Mouse (Mus musculus): ENCODE results near the gene Tspear. TPM values are rescaled to one million over a fixed set of nuclear protein-coding genes. Genes with fewer than 3 reads are reported as not detected.

Tspear gene
- total RNA-seq, 2 experiments from 2014 or later: not detected

Small RNA genes lying within 50 kb of the gene (microRNA-seq; reads per million reads assigned to microRNA genes)
- gene Mir1930: 11.9 to 25.8 reads per million in 2 experiments

Other genes starting within 250 kb of the Tspear start
- 10 to 100 TPM in 1 of 2 experiments, 1 to 10 TPM in 1; 8.3 to 10.5 TPM for gene Fam207a, start 170.8 kb upstream of the Tspear start, total RNA-seq (2021)
- 1 to 10 TPM; 6.8 to 7.9 TPM for gene Itgb2, start 156.3 kb upstream of the Tspear start, total RNA-seq (2021)
- gene Pttg1ip, start 104.8 kb upstream of the Tspear start, total RNA-seq (2021): 100 to 1,000 TPM; 132 to 150 TPM
- 10 to 100 TPM; 81.7 to 82.3 TPM for gene Sumo3, start 80.5 kb upstream of the Tspear start, total RNA-seq (2021)
- gene Gm49325, start 80.4 kb upstream of the Tspear start, total RNA-seq (2021): 10 to 100 TPM; 15.5 to 15.7 TPM
- gene Ube2g2, start 64.3 kb upstream of the Tspear start, total RNA-seq (2021): 10 to 100 TPM; 80.9 to 82.8 TPM
- not detected for gene Gm19402, start 4.2 kb downstream of the Tspear start, total RNA-seq (2021)
- not detected for gene Gm9508, start 10.7 kb downstream of the Tspear start, total RNA-seq (2021)
- gene Gm10272, start 20.1 kb downstream of the Tspear start, total RNA-seq (2021): not detected
- not detected for gene Gm10024, start 24.9 kb downstream of the Tspear start, total RNA-seq (2021)
- not detected for gene Gm10142, start 29.2 kb downstream of the Tspear start, total RNA-seq (2021)
- gene Krtap12-1, start 34.0 kb downstream of the Tspear start, total RNA-seq (2021): not detected
- not detected for gene Gm10100, start 39.9 kb downstream of the Tspear start, total RNA-seq (2021)
- gene Gm18596, start 56.1 kb downstream of the Tspear start, total RNA-seq (2021): not detected
- not detected for gene Gm9736, start 64.8 kb downstream of the Tspear start, total RNA-seq (2021)
- gene Gm3233, start 73.1 kb downstream of the Tspear start, total RNA-seq (2021): not detected
- gene Gm3238, start 84.8 kb downstream of the Tspear start, total RNA-seq (2021): not detected
- gene Gm7138, start 90.4 kb downstream of the Tspear start, total RNA-seq (2021): not detected
- gene Gm3250, start 96.0 kb downstream of the Tspear start, total RNA-seq (2021): not detected
- gene Gm7137, start 101.6 kb downstream of the Tspear start, total RNA-seq (2021): not detected
- gene Gm9639, start 108.5 kb downstream of the Tspear start, total RNA-seq (2021): not detected
- gene Gm19668, start 112.6 kb downstream of the Tspear start, total RNA-seq (2021): not detected
- gene Gm9507, start 125.3 kb downstream of the Tspear start, total RNA-seq (2021): not detected
- not detected for gene Gm2696, start 128.1 kb downstream of the Tspear start, total RNA-seq (2021)
- gene Krtap10-4, start 140.5 kb downstream of the Tspear start, total RNA-seq (2021): not detected
- not detected for gene Krtap10-10, start 149.4 kb downstream of the Tspear start, total RNA-seq (2021)
- gene Gm36176, start 160.2 kb downstream of the Tspear start, total RNA-seq (2021): not detected
- gene Gm10318, start 166.3 kb downstream of the Tspear start, total RNA-seq (2021): not detected
- gene Gm3285, start 175.4 kb downstream of the Tspear start, total RNA-seq (2021): not detected
- gene Lrrc3, start 216.0 kb downstream of the Tspear start, total RNA-seq (2021): under 1 TPM; 0.49 to 0.69 TPM